Mouse (Mus musculus): Measurements from ENCODE around the gene Mta1. TPM values are rescaled to one million over a fixed set of nuclear protein-coding genes. Genes with fewer than 3 reads are reported as not detected.

Mta1 gene
- polyA plus RNA-seq, 1 experiment from 2014 or later = 15.8 TPM

- no peaks in the 10 kb centered on the region for H3K9me3 ChIP-seq
- H3K4me3 ChIP-seq = no peak overlapping the region
- H3K4me2 ChIP-seq (replicated peaks) = no peak overlapping the region
- H3K27ac ChIP-seq = no peak overlapping the region
- peaks cover 43% of the 10 kb centered on the region for H3K4me1 ChIP-seq
- peaks cover 27% of the 10 kb centered on the region for H3K36me3 ChIP-seq
- peaks cover 13% of the 10 kb centered on the region for H3K27me3 ChIP-seq (replicated peaks)
- 94% methylated on average over 16 of the region's 16 CpGs for WGBS
- H3K9ac ChIP-seq = no peak overlapping the region
- ATAC-seq (ENCODE audit: low FRiP score, low read depth) = no peak
Observed at GRCm38 (mm10) chr12:113144886-113145285, 46.8 kb downstream of the Mta1 start.

- Histone ChIP-seq H3K27me3 (replicated peaks) (peaks cover 19% of the 10 kb centered on the region), H3K4me1 (peaks cover 40% of the 10 kb centered on the region), H3K9me3 (no peaks in the 10 kb centered on the region), H3K9ac (no peak overlapping the region), H3K4me2 (replicated peaks) (no peak overlapping the region), H3K36me3 (peaks cover 27% of the 10 kb centered on the region), H3K27ac (no peak overlapping the region), H3K4me3 (no peak overlapping the region)
- ATAC-seq (ENCODE audit: low FRiP score, low read depth) = no peak
- WGBS = 85% methylated on average over 5 of the region's 5 CpGs
Observed at GRCm38 (mm10) chr12:113145591-113145990, 47.5 kb downstream of the Mta1 start.

- no peak within 1 kb of the TSS for H3K4me3 ChIP-seq
- H3K9ac ChIP-seq = no peak within 1 kb of the TSS
- peak within 1 kb of the TSS; percentile 45 for H3K4me2 ChIP-seq (replicated peaks)
- peaks cover 27% of the 10 kb centered on the region for H3K36me3 ChIP-seq
- peak; percentile 27 for ATAC-seq (ENCODE audit: low FRiP score, low read depth)
- 8% methylated on average over 45 of the region's 45 CpGs for WGBS
- no peak within 1 kb of the TSS for H3K27ac ChIP-seq
- H3K27me3 ChIP-seq (replicated peaks) = peaks cover 25% of the 10 kb centered on the region
- peaks cover 37% of the 10 kb centered on the region for H3K4me1 ChIP-seq
- no peaks in the 10 kb centered on the region for H3K9me3 ChIP-seq
Observed at GRCm38 (mm10) chr12:113146112-113147057, 48.3 kb downstream of the Mta1 start, which contains the start of gene Crip1. Gene Crip1 (plus strand): TSS chr12:113146316.

GRCm38 (mm10) chr12:113147481-113147880 is 49.4 kb downstream of the Mta1 start:
- Histone ChIP-seq H3K36me3 (peaks cover 27% of the 10 kb centered on the region), H3K9ac (no peak overlapping the region), H3K27me3 (replicated peaks) (peaks cover 28% of the 10 kb centered on the region), H3K27ac (no peak overlapping the region), H3K9me3 (no peaks in the 10 kb centered on the region), H3K4me1 (peaks cover 37% of the 10 kb centered on the region), H3K4me3 (no peak overlapping the region), H3K4me2 (replicated peaks) (no peak overlapping the region; the same call in 1 of the 2 replicates)
- 82% methylated on average over 8 of the region's 8 CpGs for WGBS
- ATAC-seq (ENCODE audit: low FRiP score, low read depth) = no peak

- Histone ChIP-seq H3K4me3 (no peak overlapping the region), H3K36me3 (peaks cover 25% of the 10 kb centered on the region), H3K4me2 (replicated peaks) (no peak overlapping the region), H3K27ac (no peak overlapping the region), H3K4me1 (peaks cover 28% of the 10 kb centered on the region), H3K9me3 (no peaks in the 10 kb centered on the region), H3K27me3 (replicated peaks) (peaks cover 36% of the 10 kb centered on the region), H3K9ac (no peak overlapping the region)
- ATAC-seq (ENCODE audit: low FRiP score, low read depth) = no peak
- 33% methylated on average over 16 of the region's 16 CpGs for WGBS
Observed at GRCm38 (mm10) chr12:113148381-113149035, 50.4 kb downstream of the Mta1 start.

GRCm38 (mm10) chr12:113149341-113149740 is 51.3 kb downstream of the Mta1 start:
- ATAC-seq (ENCODE audit: low FRiP score, low read depth) = no peak
- 63% methylated on average over 4 of the region's 4 CpGs for WGBS

GRCm38 (mm10) chr12:113149896-113150295 is 51.8 kb downstream of the Mta1 start:
- Histone ChIP-seq H3K9me3 (no peaks in the 10 kb centered on the region), H3K27ac (no peak overlapping the region), H3K9ac (no peak overlapping the region), H3K27me3 (replicated peaks) (peaks cover 43% of the 10 kb centered on the region), H3K4me1 (peaks cover 30% of the 10 kb centered on the region), H3K4me2 (replicated peaks) (no peak overlapping the region), H3K36me3 (peaks cover 11% of the 10 kb centered on the region), H3K4me3 (no peak overlapping the region)
- ATAC-seq (ENCODE audit: low FRiP score, low read depth) = no peak
- 83% methylated on average over 3 of the region's 3 CpGs for WGBS

More at GRCm38 (mm10) chr12:113149341-113149740, 51.3 kb downstream of the Mta1 start:
- Histone ChIP-seq H3K27ac (no peak overlapping the region), H3K9ac (no peak overlapping the region), H3K36me3 (peaks cover 17% of the 10 kb centered on the region), H3K4me1 (peaks cover 28% of the 10 kb centered on the region), H3K27me3 (replicated peaks) (peaks cover 39% of the 10 kb centered on the region), H3K4me3 (no peak overlapping the region), H3K4me2 (replicated peaks) (no peak overlapping the region), H3K9me3 (no peaks in the 10 kb centered on the region)

- 85% methylated on average over 4 of the region's 4 CpGs for WGBS
- no peak overlapping the region for H3K9ac ChIP-seq
- no peaks in the 10 kb centered on the region for H3K9me3 ChIP-seq
- peaks cover 4% of the 10 kb centered on the region for H3K36me3 ChIP-seq
- peaks cover 43% of the 10 kb centered on the region for H3K27me3 ChIP-seq (replicated peaks)
- no peak overlapping the region for H3K4me2 ChIP-seq (replicated peaks)
- ATAC-seq (ENCODE audit: low FRiP score, low read depth) = no peak
- H3K4me3 ChIP-seq = no peak overlapping the region
- H3K4me1 ChIP-seq = peaks cover 37% of the 10 kb centered on the region
- no peak overlapping the region for H3K27ac ChIP-seq
Observed at GRCm38 (mm10) chr12:113150591-113150990, 52.5 kb downstream of the Mta1 start.

GRCm38 (mm10) chr12:113151046-113151445 is 53.0 kb downstream of the Mta1 start:
- no peak for ATAC-seq (ENCODE audit: low FRiP score, low read depth)
- Histone ChIP-seq H3K4me3 (no peak overlapping the region), H3K9me3 (no peaks in the 10 kb centered on the region), H3K4me1 (peaks cover 38% of the 10 kb centered on the region), H3K4me2 (replicated peaks) (peak overlapping the region; percentile 79; the same call in 1 of the 2 replicates), H3K9ac (no peak overlapping the region), H3K36me3 (no peaks in the 10 kb centered on the region), H3K27me3 (replicated peaks) (peaks cover 39% of the 10 kb centered on the region), H3K27ac (no peak overlapping the region)
- 76% methylated on average over 8 of the region's 8 CpGs for WGBS

- Histone ChIP-seq H3K4me2 (replicated peaks) (peak overlapping the region; percentile 79), H3K4me3 (peak overlapping the region; percentile 35), H3K36me3 (no peaks in the 10 kb centered on the region), H3K27ac (no peak overlapping the region), H3K9me3 (no peaks in the 10 kb centered on the region), H3K9ac (peak overlapping the region; percentile 7), H3K27me3 (replicated peaks) (peaks cover 37% of the 10 kb centered on the region), H3K4me1 (peaks cover 35% of the 10 kb centered on the region)
- no peak for ATAC-seq (ENCODE audit: low FRiP score, low read depth)
- WGBS = 1% methylated on average over 36 of the region's 36 CpGs
Observed at GRCm38 (mm10) chr12:113151661-113152271, 53.7 kb downstream of the Mta1 start.

GRCm38 (mm10) chr12:113152272-113152661 is 54.2 kb downstream of the Mta1 start:
- Histone ChIP-seq H3K9me3 (no peaks in the 10 kb centered on the region), H3K4me1 (peaks cover 40% of the 10 kb centered on the region), H3K27me3 (replicated peaks) (peaks cover 37% of the 10 kb centered on the region), H3K36me3 (no peaks in the 10 kb centered on the region), H3K4me3 (peak overlapping the region; percentile 35), H3K4me2 (replicated peaks) (peak overlapping the region; percentile 79), H3K9ac (peak overlapping the region; percentile 7; the same call in 1 of the 2 replicates), H3K27ac (no peak overlapping the region)
- WGBS = 26% methylated on average over 19 of the region's 19 CpGs
- ATAC-seq (ENCODE audit: low FRiP score, low read depth) = no peak

- WGBS = 79% methylated on average over 6 of the region's 6 CpGs
Observed at GRCm38 (mm10) chr12:113152991-113153525, 55.0 kb downstream of the Mta1 start.

More at GRCm38 (mm10) chr12:113152991-113153525, 55.0 kb downstream of the Mta1 start:
- H3K36me3 ChIP-seq = no peaks in the 10 kb centered on the region
- H3K27me3 ChIP-seq (replicated peaks) = peaks cover 37% of the 10 kb centered on the region
- no peak overlapping the region for H3K4me2 ChIP-seq (replicated peaks)
- no peak overlapping the region for H3K27ac ChIP-seq
- H3K9ac ChIP-seq = no peak overlapping the region
- no peak for ATAC-seq (ENCODE audit: low FRiP score, low read depth)
- peaks cover 40% of the 10 kb centered on the region for H3K4me1 ChIP-seq
- no peak overlapping the region for H3K4me3 ChIP-seq
- no peaks in the 10 kb centered on the region for H3K9me3 ChIP-seq

Data from neural tube, embryonic 12.5 days (tissue).